Comparison of ENCODE assay signal across 20 mouse cellular contexts in the genomic region with DNA sequence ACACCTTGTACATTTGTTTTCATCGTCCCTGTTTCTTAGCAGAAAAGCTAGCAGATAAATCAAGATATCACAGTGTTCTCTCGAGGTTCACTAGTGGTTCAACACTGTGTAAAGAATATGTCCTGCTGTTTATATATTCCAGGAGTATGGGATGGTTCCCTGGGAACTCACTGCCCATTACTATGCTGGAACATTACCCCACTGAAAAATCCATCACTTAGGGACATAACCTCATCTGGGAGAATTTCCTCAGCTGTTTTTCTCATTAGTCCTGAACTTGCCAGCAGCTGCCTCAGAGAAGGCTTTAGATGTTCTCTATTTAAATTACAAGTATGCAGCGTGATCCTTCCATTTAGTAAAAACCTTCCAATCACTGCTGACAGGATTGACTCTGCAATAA.
DNase-seq lines count a peak whose midpoint lies in the region; ATAC-seq and TF ChIP-seq lines count a peak whose summit lies in the region.
"Had no signal": no experiment of that assay in that cellular context is flagged by ENCODE, and none has a peak within 500 bp of the region (broad histone marks: within the 10 kb centered on the region; RNA-seq: fewer than 3 reads in every experiment).

No protein-coding gene starts in this region.

- WGBS in hindbrain, embryonic 13.5 days = 56% methylated on average over 3 of the region's 3 CpGs
- 56% methylated on average over 3 of the region's 3 CpGs for WGBS in hindbrain, postnatal 0 days
- 62% methylated on average over 3 of the region's 3 CpGs for WGBS in midbrain, embryonic 13.5 days
- 79% methylated on average over 3 of the region's 3 CpGs for WGBS in midbrain, embryonic 11.5 days
- WGBS in limb, embryonic 13.5 days = 45% methylated on average over 3 of the region's 3 CpGs
- WGBS in midbrain, embryonic 16.5 days = 50% methylated on average over 3 of the region's 3 CpGs

- DNase-seq in hindbrain, postnatal 0 days (ENCODE audit: low spot score) = no peak
- DNase-seq in midbrain, embryonic 11.5 days (ENCODE audit: low spot score, missing footprints) = no peak
- no peak for DNase-seq in gastrocnemius, postnatal 10 days
- DNase-seq: adrenal gland, adult 2 months; cerebellum, adult 8-10 months; cerebellum, postnatal 36 days; gastrocnemius, postnatal 36 days; kidney, adult 11 months; layer of hippocampus, adult 9-11 months; lung, postnatal 14 days had no signal

- no peaks in the 10 kb centered on the region for H3K36me3 ChIP-seq in hindbrain, embryonic 13.5 days
- no peaks in the 10 kb centered on the region for H3K36me3 ChIP-seq in hindbrain, postnatal 0 days (ENCODE audit: insufficient read depth, low read length)
- no peaks in the 10 kb centered on the region for H3K36me3 ChIP-seq in midbrain, embryonic 13.5 days
- no peaks in the 10 kb centered on the region for H3K36me3 ChIP-seq in midbrain, embryonic 11.5 days (ENCODE audit: control insufficient read depth, insufficient read depth, low read length)
- no peaks in the 10 kb centered on the region for H3K36me3 ChIP-seq in limb, embryonic 13.5 days
- H3K36me3 ChIP-seq in midbrain, embryonic 16.5 days (ENCODE audit: control insufficient read depth, insufficient read depth, low read length) = no peaks in the 10 kb centered on the region
- H3K36me3 ChIP-seq: embryonic facial prominence, embryonic 12.5 days; forebrain, embryonic 12.5 days; kidney, embryonic 15.5 days; midbrain, embryonic 12.5 days had no signal

- H3K4me3 ChIP-seq in hindbrain, embryonic 13.5 days = no peak overlapping the region
- H3K4me3 ChIP-seq in hindbrain, postnatal 0 days (ENCODE audit: low read length) = no peak overlapping the region
- no peak overlapping the region for H3K4me3 ChIP-seq in midbrain, embryonic 13.5 days (replicated peaks)
- H3K4me3 ChIP-seq in midbrain, embryonic 11.5 days (ENCODE audit: low read depth, low read length) = no peak overlapping the region
- H3K4me3 ChIP-seq in limb, embryonic 13.5 days = no peak overlapping the region
- no peak overlapping the region for H3K4me3 ChIP-seq in midbrain, embryonic 16.5 days (ENCODE audit: low read depth, low read length)
- H3K4me3 ChIP-seq: embryonic facial prominence, embryonic 12.5 days; erythroblast, embryonic 14.5 days; forebrain, embryonic 12.5 days; kidney, embryonic 15.5 days; midbrain, embryonic 12.5 days had no signal

- H3K9me3 ChIP-seq in hindbrain, embryonic 13.5 days = no peaks in the 10 kb centered on the region
- H3K9me3 ChIP-seq in hindbrain, postnatal 0 days (ENCODE audit: low read length) = no peaks in the 10 kb centered on the region
- no peaks in the 10 kb centered on the region for H3K9me3 ChIP-seq in midbrain, embryonic 13.5 days
- no peaks in the 10 kb centered on the region for H3K9me3 ChIP-seq in midbrain, embryonic 11.5 days (ENCODE audit: control insufficient read depth, low read length)
- H3K9me3 ChIP-seq in limb, embryonic 13.5 days = no peaks in the 10 kb centered on the region
- H3K9me3 ChIP-seq in midbrain, embryonic 16.5 days (replicated peaks; ENCODE audit: control insufficient read depth, low read length, poor library complexity, severe bottlenecking) = no peaks in the 10 kb centered on the region
- H3K9me3 ChIP-seq: embryonic facial prominence, embryonic 12.5 days; forebrain, embryonic 12.5 days; kidney, embryonic 15.5 days; midbrain, embryonic 12.5 days had no signal

- ATAC-seq in hindbrain, embryonic 13.5 days (ENCODE audit: low FRiP score) = peak; percentile 57; the same call in 1 of the 2 replicates
- ATAC-seq in hindbrain, postnatal 0 days = no peak
- 0 out of 2 replicates have a peak, but pooled peaks have one; percentile 24 for ATAC-seq in midbrain, embryonic 13.5 days
- no peak for ATAC-seq in midbrain, embryonic 11.5 days (ENCODE audit: low FRiP score)
- peak; percentile 76 for ATAC-seq in limb, embryonic 13.5 days (ENCODE audit: low FRiP score, low read depth)
- ATAC-seq in midbrain, embryonic 16.5 days = peak; percentile 54

- no peak overlapping the region for H3K9ac ChIP-seq in hindbrain, embryonic 13.5 days
- H3K9ac ChIP-seq in hindbrain, postnatal 0 days (replicated peaks; ENCODE audit: low read length) = no peak overlapping the region
- no peak overlapping the region for H3K9ac ChIP-seq in midbrain, embryonic 13.5 days (replicated peaks)
- no peak overlapping the region for H3K9ac ChIP-seq in midbrain, embryonic 11.5 days (ENCODE audit: low read length)
- H3K9ac ChIP-seq in limb, embryonic 13.5 days = no peak overlapping the region
- no peak overlapping the region for H3K9ac ChIP-seq in midbrain, embryonic 16.5 days (ENCODE audit: low read depth, low read length)
- H3K9ac ChIP-seq: embryonic facial prominence, embryonic 12.5 days; forebrain, embryonic 12.5 days; kidney, embryonic 15.5 days; midbrain, embryonic 12.5 days had no signal

- 0 out of 2 replicates have a peak, but pooled peaks cover 3% of the 10 kb centered on the region for H3K4me1 ChIP-seq in hindbrain, embryonic 13.5 days (replicated peaks)
- H3K4me1 ChIP-seq in hindbrain, postnatal 0 days (ENCODE audit: insufficient read depth, low read length) = no peaks in the 10 kb centered on the region
- no peaks in the 10 kb centered on the region for H3K4me1 ChIP-seq in midbrain, embryonic 13.5 days (replicated peaks)
- no peaks in the 10 kb centered on the region for H3K4me1 ChIP-seq in midbrain, embryonic 11.5 days (ENCODE audit: control insufficient read depth, insufficient read depth, low read length)
- H3K4me1 ChIP-seq in limb, embryonic 13.5 days = no peaks in the 10 kb centered on the region
- H3K4me1 ChIP-seq in midbrain, embryonic 16.5 days (ENCODE audit: control insufficient read depth, insufficient read depth, low read length) = 0 out of 2 replicates have a peak, but pooled peaks cover 3% of the 10 kb centered on the region
- H3K4me1 ChIP-seq: embryonic facial prominence, embryonic 12.5 days; forebrain, embryonic 12.5 days; kidney, embryonic 15.5 days; midbrain, embryonic 12.5 days had no signal

- no peaks in the 10 kb centered on the region for H3K27me3 ChIP-seq in hindbrain, embryonic 13.5 days
- no peaks in the 10 kb centered on the region for H3K27me3 ChIP-seq in hindbrain, postnatal 0 days (ENCODE audit: insufficient read depth, low read length)
- no peaks in the 10 kb centered on the region for H3K27me3 ChIP-seq in midbrain, embryonic 13.5 days
- H3K27me3 ChIP-seq in midbrain, embryonic 11.5 days (ENCODE audit: control insufficient read depth, insufficient read depth, low read length) = no peaks in the 10 kb centered on the region
- no peaks in the 10 kb centered on the region for H3K27me3 ChIP-seq in limb, embryonic 13.5 days
- H3K27me3 ChIP-seq in midbrain, embryonic 16.5 days (ENCODE audit: control insufficient read depth, insufficient read depth, low read depth, low read length) = no peaks in the 10 kb centered on the region
- H3K27me3 ChIP-seq: embryonic facial prominence, embryonic 12.5 days; forebrain, embryonic 12.5 days; kidney, embryonic 15.5 days; midbrain, embryonic 12.5 days had no signal

- H3K4me2 ChIP-seq in hindbrain, embryonic 13.5 days = no peak overlapping the region
- no peak overlapping the region for H3K4me2 ChIP-seq in hindbrain, postnatal 0 days (ENCODE audit: low read depth, low read length)
- no peak overlapping the region for H3K4me2 ChIP-seq in midbrain, embryonic 13.5 days (replicated peaks)
- H3K4me2 ChIP-seq in midbrain, embryonic 11.5 days = no peak overlapping the region
- H3K4me2 ChIP-seq in limb, embryonic 13.5 days (replicated peaks) = no peak overlapping the region
- no peak overlapping the region for H3K4me2 ChIP-seq in midbrain, embryonic 16.5 days (ENCODE audit: low read length)
- H3K4me2 ChIP-seq: embryonic facial prominence, embryonic 12.5 days; forebrain, embryonic 12.5 days; kidney, embryonic 15.5 days; midbrain, embryonic 12.5 days had no signal

- TF ChIP-seq CTCF in hindbrain, postnatal 0 days (IDR thresholded peaks at IDR 0.05; ENCODE audit: low read depth) = no peak

- H3K27ac ChIP-seq in hindbrain, embryonic 13.5 days = no peak overlapping the region
- H3K27ac ChIP-seq in hindbrain, postnatal 0 days = no peak overlapping the region
- no peak overlapping the region for H3K27ac ChIP-seq in midbrain, embryonic 13.5 days
- no peak overlapping the region for H3K27ac ChIP-seq in midbrain, embryonic 11.5 days (ENCODE audit: low read depth, low read length)
- H3K27ac ChIP-seq in limb, embryonic 13.5 days = no peak overlapping the region
- no peak overlapping the region for H3K27ac ChIP-seq in midbrain, embryonic 16.5 days (ENCODE audit: low read length)
- H3K27ac ChIP-seq: embryonic facial prominence, embryonic 12.5 days; forebrain, embryonic 12.5 days; kidney, embryonic 15.5 days; midbrain, embryonic 12.5 days; stomach, postnatal 0 days had no signal

Comparison
In these comparisons a context has a peak if more than half of its experiments do, and no peak if none do; other contexts are left out.
1. ATAC-seq: peak in hindbrain, embryonic 13.5 days (single experiment), midbrain, embryonic 13.5 days (single experiment), limb, embryonic 13.5 days (single experiment) and midbrain, embryonic 16.5 days (single experiment); none in hindbrain, postnatal 0 days (single experiment) and midbrain, embryonic 11.5 days (single experiment).